Mouse (Mus musculus): ENCODE results near the gene Parvb.
A peak's percentile ranks its signal among the peaks of the same experiment; 100 is the strongest.

Parvb gene

DNA sequence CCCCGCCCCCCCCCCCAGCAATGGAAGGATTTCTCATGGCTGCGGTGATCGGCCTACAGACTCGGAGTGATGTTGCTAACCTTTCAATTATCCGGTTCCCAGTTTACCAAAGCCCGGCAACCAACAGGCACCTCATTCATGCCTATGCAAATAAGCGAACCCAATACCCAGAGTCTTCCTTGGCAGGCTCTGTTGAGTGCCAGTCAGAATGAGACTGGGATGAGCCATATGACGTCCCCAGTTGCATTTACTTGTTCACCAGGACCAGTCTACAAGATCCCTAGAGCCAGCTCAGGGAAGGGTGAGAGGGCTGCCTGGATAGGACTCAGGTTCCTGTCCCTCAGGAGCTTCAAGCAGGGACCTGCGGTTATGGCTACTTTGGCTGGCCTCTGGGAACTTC, 62.5 kb downstream of the Parvb start:
- no peak for DNase-seq (ENCODE audit: low spot score)

DNA sequence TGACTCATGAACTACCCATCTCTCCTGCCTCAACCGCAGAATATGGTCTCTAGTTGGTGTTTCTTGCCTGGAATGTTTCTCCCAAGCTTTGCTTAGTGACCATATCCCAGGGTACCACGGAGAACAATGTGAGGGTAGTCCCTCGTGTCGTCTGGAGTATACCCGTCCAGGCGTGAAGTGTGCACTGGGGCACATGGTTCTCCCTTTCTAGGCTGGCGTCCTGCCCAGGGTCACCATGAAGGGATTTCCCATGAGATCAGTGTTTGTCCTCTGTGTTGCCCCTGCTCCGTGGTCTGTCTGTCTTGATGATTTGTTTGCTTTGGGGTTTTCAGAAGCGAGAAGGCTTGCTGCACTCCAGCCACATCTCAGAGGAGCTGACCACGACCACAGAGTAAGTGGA, 63.4 kb downstream of the Parvb start:
- DNase-seq (ENCODE audit: low spot score) = no peak

DNA sequence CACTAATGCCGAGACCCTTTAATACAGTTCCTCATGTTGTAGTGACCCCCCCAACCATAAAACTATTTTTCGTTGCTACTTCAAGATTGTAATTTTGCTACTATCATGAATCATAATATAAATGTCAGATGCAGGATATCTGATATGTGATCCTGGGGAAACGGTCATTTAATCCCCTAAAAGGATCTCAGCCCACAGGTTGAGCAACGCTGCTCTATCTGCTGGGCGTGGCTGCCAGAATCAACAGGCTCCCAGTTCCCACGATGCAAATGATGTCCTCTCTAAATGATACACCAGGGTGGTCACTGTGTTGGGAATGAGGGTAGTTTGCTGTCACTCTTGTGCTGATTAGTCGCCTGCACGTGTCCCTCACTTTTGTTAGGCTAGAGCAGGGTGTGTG, 65.6 kb downstream of the Parvb start:
- no peak for DNase-seq (ENCODE audit: low spot score)

DNA sequence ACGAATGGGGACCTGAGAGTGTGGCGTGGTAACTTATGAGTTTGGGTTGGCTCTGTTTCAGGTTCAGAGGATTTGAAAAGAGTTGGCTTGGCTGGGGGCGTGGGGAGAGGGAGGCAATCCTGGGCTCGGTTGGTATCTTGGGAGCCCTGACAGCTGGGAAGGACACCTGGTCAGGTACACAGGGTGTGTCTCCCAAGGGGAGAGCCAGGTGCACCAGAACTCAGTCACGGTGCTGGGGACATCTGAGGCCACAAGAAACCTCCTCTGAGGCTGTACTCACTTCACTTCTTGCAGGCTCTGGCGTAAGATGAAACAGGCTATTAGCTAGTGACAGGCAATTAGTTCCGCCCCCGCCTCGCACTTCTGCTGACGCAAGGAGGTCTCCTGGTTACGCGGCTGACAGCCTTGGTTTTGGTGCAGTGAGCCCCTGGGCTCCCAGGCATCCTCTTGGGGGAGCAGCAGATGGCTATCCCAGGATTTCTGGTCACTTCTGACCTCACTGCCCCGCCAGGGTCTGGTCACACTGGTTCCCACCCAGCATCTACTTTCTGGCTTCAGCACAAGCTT, 67.0 kb downstream of the Parvb start:
- peak; percentile 61 for DNase-seq (ENCODE audit: low spot score)

DNA sequence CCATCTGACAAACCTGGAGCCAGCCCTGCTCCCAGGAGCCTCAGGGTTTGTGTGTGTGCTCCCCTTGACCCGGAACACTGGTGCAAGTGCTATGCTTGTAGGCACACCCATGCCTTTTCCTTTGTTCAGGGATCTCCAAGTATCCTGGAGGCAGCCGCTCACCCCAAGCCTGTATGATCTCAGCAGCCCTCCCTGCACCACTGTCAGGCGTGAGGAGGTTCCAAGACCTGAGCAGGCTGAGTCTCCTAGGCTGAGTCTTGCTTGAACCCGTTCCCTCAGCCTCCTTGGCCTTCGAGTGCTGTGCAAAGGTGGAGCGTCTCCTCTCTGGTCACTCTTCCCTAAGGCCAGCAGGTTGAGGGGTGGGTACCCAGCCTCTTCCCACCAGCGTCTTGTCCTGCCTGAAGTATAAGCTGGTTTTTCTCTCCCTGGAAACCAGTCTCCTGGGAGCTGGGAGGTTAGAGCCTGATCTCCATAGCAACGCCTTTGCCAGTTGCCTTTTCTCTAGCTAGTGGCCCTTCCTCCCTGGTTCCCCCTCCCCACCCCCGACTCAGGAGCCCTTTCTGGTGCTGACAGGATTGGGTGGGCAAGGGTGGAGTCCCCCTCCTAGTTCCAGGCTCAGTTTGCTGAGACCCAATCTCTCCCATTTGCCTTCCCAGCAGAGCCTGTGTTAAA, 68.0 kb downstream of the Parvb start:
- DNase-seq (ENCODE audit: low spot score) = no peak

DNA sequence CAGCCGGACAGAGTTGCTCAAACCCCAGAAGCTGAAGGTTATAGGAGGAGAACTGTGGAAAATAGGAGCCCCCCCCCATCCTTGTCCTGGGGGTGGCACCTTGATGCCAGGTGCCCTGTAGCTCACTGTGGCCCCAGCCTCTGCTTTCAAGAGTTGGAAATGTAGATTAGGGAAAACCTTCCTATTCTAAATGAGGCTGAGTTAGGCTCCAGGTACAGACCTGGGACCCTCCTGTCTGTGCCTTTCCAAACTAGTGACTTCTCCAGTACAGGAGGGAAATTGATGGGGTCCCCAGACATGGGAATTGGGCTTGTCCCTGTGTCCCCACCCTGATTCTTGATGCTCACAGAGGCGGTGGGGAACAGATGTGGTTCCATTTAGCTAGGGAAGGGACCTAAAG, 68.7 kb downstream of the Parvb start:
- DNase-seq (ENCODE audit: low spot score) = no peak

DNA sequence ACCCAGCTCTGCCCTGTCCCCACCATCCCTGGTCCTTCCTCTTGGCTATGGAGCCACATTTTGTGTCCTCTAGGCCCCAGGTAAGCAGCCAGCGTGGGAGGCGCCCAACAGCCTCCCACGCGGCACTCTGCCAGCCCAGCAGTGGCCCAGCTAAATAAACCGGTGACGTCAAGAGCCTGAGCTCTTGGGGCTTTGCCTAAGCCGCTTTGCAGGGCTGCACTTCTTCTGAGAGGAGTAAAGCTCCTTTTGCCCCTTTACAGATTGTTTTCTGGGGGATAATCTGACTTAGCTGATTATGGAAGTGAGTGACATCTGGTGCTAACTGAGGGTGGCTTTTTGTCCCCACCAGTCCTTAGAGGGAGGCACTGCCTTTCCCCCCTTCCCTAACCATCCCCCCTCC, 69.2 kb downstream of the Parvb start:
- no peak for DNase-seq (ENCODE audit: low spot score)

DNA sequence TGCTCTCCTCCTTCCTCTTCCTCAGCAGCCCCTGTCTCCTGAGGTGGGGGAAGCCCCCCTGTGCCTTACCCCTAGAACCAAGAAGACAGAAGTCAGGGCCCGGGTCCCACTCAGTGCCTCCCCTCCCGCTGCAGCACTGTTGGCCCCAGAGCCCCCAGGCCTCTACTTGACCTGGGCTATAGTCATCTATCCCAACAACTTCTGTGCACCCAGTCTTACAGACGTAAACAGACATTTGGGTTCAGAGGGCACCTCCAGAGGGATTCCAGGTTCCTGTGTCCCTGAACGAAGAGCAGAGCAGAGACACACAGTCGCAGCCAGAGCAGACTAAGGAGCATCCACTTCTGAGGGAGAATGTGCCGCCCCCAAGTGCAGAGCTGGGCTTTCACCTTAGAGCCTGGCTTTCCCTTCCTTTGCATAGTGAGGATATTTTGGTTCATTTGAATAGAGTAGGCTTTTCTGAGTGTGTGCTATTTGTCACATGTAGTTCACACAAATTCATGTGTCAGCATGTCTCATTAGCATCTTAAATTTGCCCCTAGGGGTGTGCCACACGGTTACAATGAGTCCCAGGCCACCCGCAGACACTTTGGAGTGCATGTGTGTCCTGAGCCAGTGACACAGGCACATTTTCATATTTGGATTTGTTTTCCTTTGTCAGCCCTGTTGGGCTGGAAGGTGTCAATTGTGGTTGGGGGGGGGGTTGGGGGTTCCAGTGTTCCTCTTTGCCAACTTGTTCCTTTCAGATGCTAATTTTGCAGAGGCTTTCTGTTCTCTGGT, 70.0 kb downstream of the Parvb start:
- DNase-seq (ENCODE audit: low spot score) = no peak

DNA sequence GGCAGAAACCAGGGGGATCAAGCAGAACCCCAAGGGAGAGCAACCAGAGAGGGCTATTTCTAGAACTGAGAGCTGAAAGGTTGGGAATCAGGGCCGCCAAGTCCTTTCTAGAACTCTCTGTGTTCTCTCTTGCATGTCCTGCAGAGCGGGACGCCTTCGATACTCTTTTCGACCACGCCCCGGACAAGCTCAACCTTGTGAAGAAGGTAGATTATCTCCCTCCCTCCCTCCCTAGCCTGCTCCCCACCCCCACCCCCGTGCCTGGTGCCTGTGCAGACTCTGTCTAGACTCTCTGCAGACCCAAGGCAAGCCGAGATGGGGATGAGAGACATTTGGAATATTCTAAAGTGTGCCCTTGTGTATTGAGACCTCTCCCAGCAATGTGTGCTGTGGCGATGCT, 71.4 kb downstream of the Parvb start:
- no peak for DNase-seq (ENCODE audit: low spot score)

DNA sequence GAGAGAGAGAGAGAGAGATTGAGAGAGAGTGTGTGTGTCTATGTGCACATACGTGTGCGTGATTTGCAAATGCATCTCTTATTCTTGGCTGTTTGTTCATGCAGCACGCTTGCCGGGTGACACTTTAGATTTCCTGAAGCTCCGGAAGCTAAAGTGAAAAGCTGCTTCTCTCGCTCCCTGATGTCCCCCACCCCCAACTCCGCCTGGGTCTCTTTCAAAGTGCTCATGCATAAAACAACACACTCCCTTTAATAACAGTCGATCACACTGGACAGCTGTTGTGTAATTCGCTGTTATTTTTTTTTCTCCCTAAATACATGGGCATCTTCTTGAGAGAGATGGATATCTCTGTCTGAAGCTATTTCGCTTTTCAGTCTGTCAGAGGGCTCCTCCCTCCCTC, 73.5 kb downstream of the Parvb start:
- DNase-seq (ENCODE audit: low spot score) = no peak

DNA sequence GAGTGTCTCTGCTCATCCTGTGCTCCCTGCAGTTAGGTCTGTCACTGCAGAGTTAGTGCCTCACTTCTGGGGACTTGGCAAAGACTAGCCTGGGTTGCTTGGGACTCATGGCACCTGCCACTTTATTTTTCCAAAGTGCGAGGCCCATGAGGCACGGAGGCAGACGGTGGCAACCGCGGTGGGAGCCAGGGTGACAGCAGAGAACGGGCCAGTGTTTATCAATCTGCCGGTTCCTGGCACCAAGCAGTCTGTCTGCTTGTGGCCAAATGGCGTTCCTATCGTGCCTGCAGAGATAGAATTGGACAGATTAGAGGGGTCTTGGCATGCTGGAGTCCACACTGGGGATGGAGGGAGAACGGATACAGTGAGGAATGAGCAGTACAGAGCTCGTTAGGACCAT, 78.4 kb downstream of the Parvb start:
- no peak for DNase-seq (ENCODE audit: low spot score)

DNA sequence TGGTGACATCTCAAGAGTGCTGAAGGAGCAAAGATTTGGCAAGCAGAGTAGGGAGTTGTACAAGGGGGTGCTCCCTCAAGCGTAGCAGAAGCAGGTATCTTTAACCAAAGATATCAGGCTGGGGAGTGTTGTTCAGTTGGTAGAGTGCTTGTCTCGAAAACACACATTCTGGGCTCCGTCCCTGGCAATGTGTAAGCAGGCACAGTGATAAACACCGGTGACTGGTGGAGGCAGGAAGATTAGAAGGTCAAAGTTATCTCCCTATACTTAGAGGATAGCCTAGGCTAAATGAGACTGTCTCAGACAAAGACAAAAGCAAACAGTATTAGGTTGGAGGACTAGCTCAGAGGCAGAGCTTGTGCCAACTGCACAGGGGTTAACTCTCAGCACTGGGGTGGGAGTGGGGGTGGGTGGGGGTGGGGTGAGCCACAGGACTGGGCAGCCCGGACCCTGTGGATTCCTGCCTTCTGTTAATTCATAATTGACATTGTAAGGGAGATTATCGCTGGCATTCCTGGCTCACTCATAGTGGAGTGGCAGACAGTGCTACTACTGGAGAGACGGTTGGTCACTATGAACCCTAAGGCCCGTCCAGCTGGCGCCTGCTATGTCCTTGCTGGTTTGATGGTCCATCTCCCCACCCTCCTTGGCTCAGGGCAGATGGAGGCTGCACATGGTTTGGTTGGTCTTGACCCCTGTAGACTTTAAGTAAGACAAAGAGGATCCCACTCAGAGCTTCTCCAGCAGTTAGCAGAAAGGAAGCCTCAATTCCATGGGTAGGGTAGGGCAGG, 79.6 kb downstream of the Parvb start:
- DNase-seq (ENCODE audit: low spot score) = no peak

DNA sequence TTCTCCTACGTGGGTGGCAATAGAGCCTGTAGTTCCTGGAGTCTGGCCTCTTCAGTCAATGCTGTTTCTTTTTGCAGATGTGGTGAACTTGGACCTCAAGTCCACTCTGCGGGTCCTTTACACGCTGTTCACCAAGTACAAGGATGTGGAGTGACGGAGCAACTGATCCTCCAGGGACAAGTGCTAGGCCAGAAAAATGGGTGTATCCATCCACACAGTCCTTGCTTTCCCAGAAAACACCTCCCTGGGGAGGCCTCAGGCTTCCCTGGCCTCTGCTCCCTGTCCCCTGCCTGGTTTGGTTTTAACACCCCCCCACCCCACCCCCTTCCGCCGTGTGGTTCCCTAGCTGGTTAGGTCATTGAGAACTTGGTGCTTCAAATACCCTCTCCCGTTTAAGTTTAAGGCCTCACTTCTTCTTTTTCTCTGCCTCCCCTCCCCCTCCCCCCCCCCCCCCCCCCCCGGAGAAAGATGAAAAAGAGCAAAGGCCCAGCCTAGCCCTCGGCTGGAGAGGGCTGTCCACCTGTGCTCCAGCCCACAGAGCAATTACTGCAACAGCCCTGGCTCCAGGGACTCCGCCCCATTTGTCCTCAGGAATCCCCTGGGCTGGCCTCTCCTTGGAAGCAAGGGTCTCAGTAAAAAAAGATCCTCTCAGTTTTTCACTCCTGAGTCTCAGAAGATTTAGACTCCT, 81.2 kb downstream of the Parvb start:
- DNase-seq (ENCODE audit: low spot score) = no peak

DNA sequence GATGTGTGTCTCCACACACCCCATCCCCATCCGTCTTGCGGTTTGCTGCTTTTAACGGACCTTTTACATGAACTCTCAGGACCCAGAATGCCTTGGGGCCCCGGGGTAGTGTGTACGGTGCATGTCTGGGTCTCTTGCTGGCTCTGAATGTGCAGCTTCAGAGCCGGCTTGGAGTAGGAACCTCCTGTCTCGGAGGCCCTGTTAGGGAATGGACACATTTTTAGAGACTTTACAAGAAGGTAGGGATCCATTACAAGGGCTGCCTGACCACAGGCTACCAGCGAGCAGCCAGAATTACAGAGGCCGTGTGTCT, 81.7 kb downstream of the Parvb start:
- no peak for DNase-seq (ENCODE audit: low spot score)

DNA sequence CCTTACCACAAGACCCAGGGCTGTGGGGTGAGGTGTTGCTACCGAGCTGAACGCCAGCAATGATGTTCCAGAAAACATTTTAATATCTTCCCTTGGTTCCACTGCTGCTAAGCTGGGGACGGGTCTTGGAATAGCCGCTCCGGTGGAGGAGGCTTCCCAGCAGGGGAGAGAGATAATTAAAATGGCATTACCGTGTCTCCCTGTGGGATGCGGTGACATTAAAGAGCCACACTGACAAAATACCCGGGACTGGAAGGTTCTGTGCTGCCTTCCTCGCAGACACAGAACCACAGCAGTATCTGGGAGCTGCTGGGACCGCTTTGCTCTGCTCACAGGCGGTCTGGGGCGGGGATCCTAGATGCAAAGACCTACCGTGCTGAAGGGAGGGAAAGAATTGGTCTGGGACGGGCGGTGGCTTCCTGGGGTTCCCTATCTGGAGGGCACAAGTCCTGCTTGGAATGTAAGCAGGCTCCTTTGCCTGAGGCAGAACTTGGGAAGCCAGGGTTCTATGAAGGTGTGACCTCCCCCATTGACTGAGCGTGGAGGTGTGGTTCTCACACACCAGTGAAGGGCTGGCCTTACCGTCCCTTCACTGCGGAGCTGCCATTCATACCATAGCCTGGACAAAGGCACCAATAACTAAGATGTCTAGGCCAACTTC, 82.7 kb downstream of the Parvb start:
- DNase-seq (ENCODE audit: low spot score) = no peak

DNA sequence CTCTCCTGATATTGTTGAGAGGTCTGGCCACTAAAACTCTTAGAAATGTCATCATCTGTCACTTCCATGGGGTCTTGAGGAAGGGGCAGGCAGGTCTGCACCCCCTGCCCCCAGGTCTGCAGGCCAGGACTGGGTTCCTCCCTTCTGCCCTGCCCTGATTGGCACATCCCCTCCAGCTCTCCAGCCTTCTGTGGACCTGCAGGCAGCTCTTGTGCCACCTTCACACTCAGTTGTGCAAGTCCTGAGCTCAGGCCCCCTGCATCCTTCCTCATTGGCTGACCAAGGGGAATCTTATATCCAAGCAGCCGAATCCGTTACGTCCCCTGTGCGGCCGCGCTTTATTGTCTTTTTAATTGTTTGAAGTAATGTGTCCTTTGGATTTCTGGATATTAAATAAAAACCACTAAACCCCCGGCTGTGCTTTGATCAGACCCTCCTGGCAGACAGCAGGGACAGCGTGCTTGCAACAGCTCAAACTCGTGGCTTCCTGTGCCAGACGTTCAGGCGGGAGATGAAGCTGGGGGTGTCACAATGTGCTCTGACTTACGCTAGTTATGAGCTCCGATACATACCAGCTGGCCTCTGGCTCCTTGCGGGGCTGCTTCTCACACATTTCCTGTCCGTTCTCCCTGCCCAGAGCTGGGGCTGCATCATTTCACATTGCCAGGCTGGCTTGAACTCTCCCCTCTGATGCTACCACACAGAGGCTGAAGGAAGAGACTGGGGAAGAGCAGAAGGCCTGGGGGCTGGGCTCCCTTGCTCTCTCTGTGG, 83.6 kb downstream of the Parvb start:
- no peak for DNase-seq (ENCODE audit: low spot score)

DNA sequence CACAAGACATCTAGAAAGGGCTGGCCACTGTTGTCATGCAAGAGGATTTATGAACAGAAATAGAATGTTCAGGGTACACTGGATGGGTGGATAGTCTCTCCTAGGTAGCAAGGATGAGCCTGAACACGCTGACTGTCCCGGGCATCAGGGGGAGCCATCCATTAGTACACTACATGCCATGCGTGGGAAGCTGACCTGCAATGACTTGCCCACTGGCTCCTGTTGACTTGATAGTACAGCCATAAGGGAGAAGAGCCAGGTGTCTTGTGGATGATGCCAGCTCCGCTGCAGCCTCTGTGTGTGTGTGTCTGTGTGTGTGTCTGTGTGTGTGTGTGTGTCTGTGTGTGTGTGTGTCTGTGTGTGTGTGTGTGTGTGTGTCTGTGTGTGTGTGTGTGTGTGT, 87.5 kb downstream of the Parvb start:
- DNase-seq (ENCODE audit: low spot score) = no peak

DNA sequence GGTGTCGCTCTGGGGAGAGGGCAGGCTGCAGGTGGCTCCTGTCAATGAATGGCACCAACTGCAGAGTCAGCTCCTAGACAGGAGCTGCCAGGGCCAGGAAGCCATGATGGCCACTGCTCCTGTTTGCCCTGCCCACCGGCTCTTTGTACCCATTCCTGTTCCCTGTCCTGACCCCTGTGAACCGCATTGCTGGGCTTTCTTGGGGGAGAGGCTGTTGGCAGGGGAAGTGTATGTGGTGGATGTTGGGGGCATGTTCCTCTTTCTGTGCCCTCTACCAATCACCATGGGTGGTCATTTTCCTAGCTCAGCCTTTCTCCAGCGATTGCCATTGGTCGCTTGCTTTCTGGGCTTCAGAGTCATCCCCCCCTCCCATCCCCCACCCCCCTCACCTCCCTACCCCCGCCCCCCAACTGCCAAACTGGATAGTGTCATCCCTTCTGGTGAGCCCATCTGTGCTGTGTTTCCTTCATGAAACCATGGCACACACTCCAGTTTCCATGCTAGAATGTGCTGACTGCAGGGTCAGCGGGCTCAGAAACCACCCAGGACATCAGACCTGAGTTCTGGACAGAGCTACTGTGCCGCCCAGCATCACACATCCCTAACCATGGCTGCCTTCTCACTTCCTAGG, 89.8 kb downstream of the Parvb start:
- no peak for DNase-seq (ENCODE audit: low spot score)

DNA sequence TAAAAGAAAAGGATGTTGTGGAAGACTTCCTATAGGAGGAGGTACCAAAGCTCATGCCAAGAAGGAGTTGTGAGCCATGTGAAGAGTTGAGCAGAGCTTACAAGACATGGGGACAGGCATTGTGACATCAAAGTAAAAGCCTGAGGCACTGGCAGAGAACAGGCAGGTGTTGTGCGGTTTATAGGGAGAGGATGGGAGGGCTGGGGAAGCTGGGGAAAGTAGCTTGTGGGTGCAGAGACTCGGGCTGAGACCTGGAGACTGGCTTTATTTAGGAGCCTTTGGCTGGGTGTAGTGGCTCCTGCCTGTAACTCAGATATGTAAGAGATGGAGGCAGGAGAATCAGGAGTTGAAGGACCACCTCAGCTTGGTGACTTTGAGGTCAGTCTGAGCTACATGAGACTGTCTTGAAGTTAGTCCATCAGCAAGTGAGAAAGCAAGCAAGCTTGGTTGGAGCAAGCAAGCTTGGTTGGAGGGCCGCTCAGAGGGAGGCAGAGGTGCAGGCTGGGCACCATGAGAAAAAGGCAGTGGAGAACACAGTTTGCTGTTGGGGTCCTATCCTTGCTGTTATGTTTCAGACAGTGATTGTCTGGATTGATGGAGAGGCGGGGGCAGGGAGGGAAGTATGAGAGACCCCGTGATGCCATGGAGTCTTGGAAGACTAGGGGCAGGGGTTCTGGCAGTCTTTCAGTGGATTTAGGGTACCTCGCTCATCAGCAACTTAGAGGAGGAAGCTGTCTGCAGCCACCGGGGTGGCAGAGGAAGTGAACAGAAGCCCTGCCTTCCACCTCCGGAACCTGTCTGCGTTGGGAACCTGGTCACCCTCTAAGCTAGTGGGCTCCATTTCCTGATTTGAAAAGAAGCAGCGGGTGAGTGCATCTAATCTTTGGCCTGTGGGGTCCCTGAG, 92.4 kb downstream of the Parvb start, which contains the start of gene Parvg:
Gene Parvg, plus strand, starts transcription at position 61 of the 904 bp plus-strand sequence.
- DNase-seq (ENCODE audit: low spot score) = no peak

All from left cerebral cortex, adult 11 months (tissue).